Mouse (Mus musculus) mature B cell (primary cell): ENCODE measurements around the gene Olfr1335.
"Not testable (repeated sequence)": the region's sequence is repeated elsewhere in the genome, so short reads cannot be mapped to it uniquely, and the experiment has no call there.

Experiments
- in situ Hi-C: fragments of 300-500 bp; cut with MboI; formaldehyde crosslinking; loops from 2 replicates; pipeline ENCODE4 v1.14.3; 2019

The Olfr1335 gene

DNA sequence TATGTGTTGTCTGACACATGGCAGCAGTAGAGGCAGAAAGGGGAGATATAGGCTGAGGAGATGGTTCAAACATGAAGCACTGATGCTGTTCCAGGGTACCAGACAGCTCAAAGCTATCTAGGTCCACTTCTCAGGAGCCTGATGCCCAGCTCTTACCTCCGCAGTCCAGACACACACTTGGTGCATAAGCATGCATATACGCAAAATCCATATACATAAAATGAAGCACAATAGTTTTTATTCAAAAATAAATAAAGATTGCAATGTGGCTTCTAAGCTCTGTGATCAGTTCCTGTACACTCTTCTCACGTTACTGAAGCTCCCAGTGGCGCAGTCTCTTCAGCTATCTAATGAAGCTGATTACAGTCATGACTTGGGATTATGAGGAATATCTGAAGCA lies at the start of gene Olfr1335:
Gene Olfr1335 (minus strand): TSS at position 101 of the 400 bp plus-strand sequence.
- in situ Hi-C loops, result no loop called here

GRCm38 (mm10) chr4:118836179-118836578 lies 26.4 kb upstream of the Olfr1335 start, which contains the start of gene Olfr1333:
Olfr1333 (minus strand) TSS chr4:118836279.
- in situ Hi-C loops, result no loop called here

DNA sequence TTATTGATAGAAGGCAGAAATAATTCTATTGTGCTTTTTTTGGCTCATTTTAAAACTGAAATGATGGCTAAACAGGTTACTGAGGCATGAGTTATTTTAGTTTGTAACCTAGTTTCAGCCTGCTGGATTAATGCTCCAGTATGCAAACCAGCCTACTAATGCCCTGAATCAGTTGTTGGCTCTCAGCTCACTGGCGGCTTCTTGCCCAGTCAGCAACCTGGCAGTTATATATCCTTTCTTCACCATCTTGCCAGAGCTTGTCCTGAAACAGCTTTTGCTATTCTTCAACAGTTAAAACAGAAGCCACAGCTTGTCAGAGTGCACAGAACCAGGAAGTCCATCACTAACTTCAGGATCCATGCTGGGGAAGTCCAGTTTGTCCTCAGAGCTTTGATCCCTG lies 9.2 kb upstream of the Olfr1335 start:
- in situ Hi-C loops, result no loop called here

- in situ Hi-C loops, result not testable (repeated sequence)
These were observed 16.9 kb downstream of the Olfr1335 start for GRCm38 (mm10) chr4:118792796-118793195.

GRCm38 (mm10) chr4:118782486-118782885 lies 27.3 kb downstream of the Olfr1335 start, which contains the start of gene Olfr1337:
Olfr1337 (minus strand) TSS chr4:118782586.
- in situ Hi-C loops, result no loop called here
